Mouse (Mus musculus): ENCODE measurements at regions not wholly inside any gene's neighbourhood (a gene's known extent, or its start where the extent isn't known, plus 50 kb on each side); places are given as distances from the start of the nearest gene placed in this dataset.

GRCm38 (mm10) chr13:107616775-107617174 lies 427.5 kb upstream of the Smim15 start:
- DNase-seq, result peak in 1 of 2 experiments; percentile 5
- intact Hi-C loops (cut with DNase I), result no loop called here

GRCm38 (mm10) chr13:107608996-107609503 lies 435.2 kb upstream of the Smim15 start:
- intact Hi-C loops (cut with DNase I), result no loop called here
- DNase-seq, result no peak

- intact Hi-C loops (cut with DNase I), result no loop called here
- DNase-seq, result peak; percentile 10 to 16
Observed at GRCm38 (mm10) chr13:107607294-107607693, 437.0 kb upstream of the Smim15 start.

- intact Hi-C loops (cut with DNase I), result no loop called here
- no peak for DNase-seq
Observed at GRCm38 (mm10) chr13:107602149-107602548, 442.1 kb upstream of the Smim15 start.

GRCm38 (mm10) chr13:107601132-107601439 lies 443.2 kb upstream of the Smim15 start:
- intact Hi-C loops (cut with DNase I), result no loop called here
- DNase-seq, result no peak

GRCm38 (mm10) chr13:107600331-107601131 lies 443.7 kb upstream of the Smim15 start:
- peak in 1 of 2 experiments; percentile 4 for DNase-seq
- intact Hi-C loops (cut with DNase I), result no loop called here

GRCm38 (mm10) chr13:107599094-107599644 lies 445.1 kb upstream of the Smim15 start:
- DNase-seq, result no peak
- intact Hi-C loops (cut with DNase I), result no loop called here

- intact Hi-C loops (cut with DNase I), result no loop called here
- DNase-seq, result no peak
Observed at GRCm38 (mm10) chr13:107598391-107598790, 445.9 kb upstream of the Smim15 start.

- intact Hi-C loops (cut with DNase I), result no loop called here
- no peak for DNase-seq
Observed at GRCm38 (mm10) chr13:107597217-107597616, 447.0 kb upstream of the Smim15 start.

- intact Hi-C loops (cut with DNase I), result no loop called here
- DNase-seq, result no peak
Observed at GRCm38 (mm10) chr13:107596183-107596582, 448.1 kb upstream of the Smim15 start.

- DNase-seq, result no peak
- intact Hi-C loops (cut with DNase I), result no loop called here
Observed at GRCm38 (mm10) chr13:107588399-107589002, 455.7 kb upstream of the Smim15 start.

- intact Hi-C loops (cut with DNase I), result no loop called here
- no peak for DNase-seq
Observed at GRCm38 (mm10) chr13:107587678-107588077, 456.6 kb upstream of the Smim15 start.

- intact Hi-C loops (cut with DNase I), result no loop called here
- no peak for DNase-seq
Observed at GRCm38 (mm10) chr13:107585936-107586335, 458.3 kb upstream of the Smim15 start.

- intact Hi-C loops (cut with DNase I), result no loop called here
- DNase-seq, result no peak
Observed at GRCm38 (mm10) chr13:107585353-107585752, 458.9 kb upstream of the Smim15 start.

- intact Hi-C loops (cut with DNase I), result no loop called here
- no peak for DNase-seq
Observed at GRCm38 (mm10) chr13:107578968-107579367, 465.3 kb upstream of the Smim15 start.

- DNase-seq, result no peak
- intact Hi-C loops (cut with DNase I), result no loop called here
Observed at GRCm38 (mm10) chr13:107577809-107578208, 466.4 kb upstream of the Smim15 start.

GRCm38 (mm10) chr13:107577272-107577671 lies 467.0 kb upstream of the Smim15 start:
- intact Hi-C loops (cut with DNase I), result no loop called here
- no peak for DNase-seq

- intact Hi-C loops (cut with DNase I), result no loop called here
- DNase-seq, result no peak
Observed at GRCm38 (mm10) chr13:107576701-107577100, 467.5 kb upstream of the Smim15 start.

GRCm38 (mm10) chr13:107575025-107575424 lies 469.2 kb upstream of the Smim15 start:
- intact Hi-C loops (cut with DNase I), result no loop called here
- no peak for DNase-seq

- intact Hi-C loops (cut with DNase I), result no loop called here
- DNase-seq, result no peak
Observed at GRCm38 (mm10) chr13:107573499-107574355, 470.5 kb upstream of the Smim15 start.

- no peak for DNase-seq
- intact Hi-C loops (cut with DNase I), result no loop called here
Observed at GRCm38 (mm10) chr13:107571539-107571938, 472.7 kb upstream of the Smim15 start.
